Mouse (Mus musculus) liver, embryonic 13.5 days (tissue): ENCODE data around the gene Gm17545. TPM values are rescaled to one million over a fixed set of nuclear protein-coding genes. Genes with fewer than 3 reads are reported as not detected.
A peak's percentile ranks its signal among the peaks of the same experiment; 100 is the strongest.

Experiments used
- ATAC-seq: fragments of 200-750 bp; cut with Nextera tagmentation; 2 replicates; pipeline ENCODE4 v1.8.0; 2017; ENCODE audit warnings: low read depth, mild to moderate bottlenecking, moderate number of reproducible peaks, moderate library complexity
- DNase-seq: peaks from one replicate; pipeline ENCODE4 v3.0.0; 2022
- H3K27ac ChIP-seq: fragments of 300-500 bp; sonication (generic); 2 replicates; pipeline ENCODE4 v1.5.1; 2015; ENCODE audit warnings: moderate library complexity, mild to moderate bottlenecking, inconsistent platforms
- H3K27me3 ChIP-seq: fragments of 300-500 bp; sonication (generic); 2 replicates; pipeline ENCODE4 v1.6.1; 2015; ENCODE audit warnings: mild to moderate bottlenecking, inconsistent platforms
- H3K36me3 ChIP-seq: fragments of 300-500 bp; sonication (generic); 2 replicates; pipeline ENCODE4 v1.6.1; 2015; ENCODE audit warnings: mild to moderate bottlenecking, inconsistent platforms
- H3K4me1 ChIP-seq: fragments of 300-500 bp; sonication (generic); replicated peaks from 2 replicates; pipeline ENCODE4 v1.6.1; 2015; ENCODE audit warnings: inconsistent platforms
- H3K4me2 ChIP-seq: fragments of 300-500 bp; sonication (generic); 2 replicates; pipeline ENCODE4 v1.6.1; 2015; ENCODE audit warnings: inconsistent platforms, mild to moderate bottlenecking, moderate library complexity
- H3K4me3 ChIP-seq: fragments of 300-500 bp; sonication (generic); replicated peaks from 2 replicates; pipeline ENCODE4 v1.5.1; 2015; ENCODE audit warnings: mild to moderate bottlenecking, inconsistent platforms
- H3K9ac ChIP-seq: fragments of 300-500 bp; sonication (generic); 2 replicates; pipeline ENCODE4 v1.6.1; 2015; ENCODE audit warnings: mild to moderate bottlenecking, inconsistent platforms
- H3K9me3 ChIP-seq: fragments of 300-500 bp; sonication (generic); replicated peaks from 2 replicates; pipeline ENCODE4 v1.6.1; 2016; ENCODE audit warnings: inconsistent platforms
- WGBS: fragments of 180-500 bp; shearing (Covaris S2); methylation state at CpG from one replicate; pipeline ENCODE4 v1.1.7; 2015; ENCODE audit not compliant: insufficient replicate concordance; 5-methylcytosine and 5-hydroxymethylcytosine counted together
- polyA plus RNA-seq: library from polyadenylated mRNA; unstranded; fragments of >200 nt; fragmentation: Nextera tagmentation; extraction: Ambion mirVana; gene quantifications from 2 replicates; pipeline ENCODE4 v1.2.1, GENCODE M21; 2015

Gm17545 gene
- polyA plus RNA-seq, 1 experiment from 2014 or later: not detected

DNA sequence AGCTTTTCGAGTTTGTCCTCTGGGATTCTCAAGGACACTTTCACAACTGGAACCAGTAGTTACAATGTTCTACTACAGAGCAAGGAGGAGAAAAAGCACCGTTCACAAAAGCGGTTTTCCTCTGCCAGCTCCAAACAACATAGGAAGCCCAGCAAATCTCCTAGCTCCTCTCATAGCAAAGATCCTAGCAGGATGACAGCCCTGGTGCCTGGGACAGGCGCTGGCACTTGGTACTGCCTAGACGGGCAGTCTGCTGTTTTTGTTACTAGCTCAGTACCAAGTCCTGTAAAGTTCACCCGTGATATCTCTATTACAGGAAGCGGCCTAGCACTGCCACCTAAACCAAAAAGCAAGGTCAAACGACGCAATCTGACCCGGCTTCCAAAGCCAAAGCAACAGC is 29.9 kb upstream of the Gm17545 start:
- 54% methylated on average over 10 of the region's 10 CpGs for WGBS
- DNase-seq: no peak
- Histone ChIP-seq H3K4me1 (peaks cover 36% of the 10 kb centered on the region), H3K4me3 (no peak overlapping the region), H3K9me3 (no peaks in the 10 kb centered on the region), H3K9ac (no peak overlapping the region), H3K27me3 (no peaks in the 10 kb centered on the region), H3K36me3 (no peaks in the 10 kb centered on the region), H3K27ac (no peak overlapping the region), H3K4me2 (no peak overlapping the region)
- ATAC-seq: no peak

DNA sequence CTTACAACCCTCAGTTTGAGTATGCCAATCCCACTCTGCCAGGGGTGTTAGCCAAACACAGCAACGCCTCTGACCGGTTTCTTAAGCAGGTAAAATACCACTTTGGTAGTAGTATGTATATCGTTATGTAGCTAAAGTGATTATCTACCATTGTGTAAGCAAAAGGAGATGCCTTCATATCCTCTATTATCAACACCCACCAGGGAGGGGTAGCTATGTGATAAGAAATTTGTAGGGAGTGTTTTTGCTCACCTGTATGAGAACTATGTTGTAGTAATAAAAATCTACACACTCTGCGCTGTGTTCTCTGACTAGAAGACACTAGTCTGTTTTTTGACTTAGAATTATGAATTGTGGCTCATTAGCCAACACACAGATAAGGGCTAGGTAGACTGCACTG is 29.4 kb upstream of the Gm17545 start:
- H3K4me3 ChIP-seq: no peak overlapping the region
- no peaks in the 10 kb centered on the region for H3K36me3 ChIP-seq
- no peak for ATAC-seq
- H3K9me3 ChIP-seq: no peaks in the 10 kb centered on the region
- no peak overlapping the region for H3K4me2 ChIP-seq
- H3K4me1 ChIP-seq: peaks cover 39% of the 10 kb centered on the region
- no peak overlapping the region for H3K9ac ChIP-seq
- no peaks in the 10 kb centered on the region for H3K27me3 ChIP-seq
- H3K27ac ChIP-seq: no peak overlapping the region
- WGBS: 66% methylated on average over 4 of the region's 4 CpGs
- no peak for DNase-seq

DNA sequence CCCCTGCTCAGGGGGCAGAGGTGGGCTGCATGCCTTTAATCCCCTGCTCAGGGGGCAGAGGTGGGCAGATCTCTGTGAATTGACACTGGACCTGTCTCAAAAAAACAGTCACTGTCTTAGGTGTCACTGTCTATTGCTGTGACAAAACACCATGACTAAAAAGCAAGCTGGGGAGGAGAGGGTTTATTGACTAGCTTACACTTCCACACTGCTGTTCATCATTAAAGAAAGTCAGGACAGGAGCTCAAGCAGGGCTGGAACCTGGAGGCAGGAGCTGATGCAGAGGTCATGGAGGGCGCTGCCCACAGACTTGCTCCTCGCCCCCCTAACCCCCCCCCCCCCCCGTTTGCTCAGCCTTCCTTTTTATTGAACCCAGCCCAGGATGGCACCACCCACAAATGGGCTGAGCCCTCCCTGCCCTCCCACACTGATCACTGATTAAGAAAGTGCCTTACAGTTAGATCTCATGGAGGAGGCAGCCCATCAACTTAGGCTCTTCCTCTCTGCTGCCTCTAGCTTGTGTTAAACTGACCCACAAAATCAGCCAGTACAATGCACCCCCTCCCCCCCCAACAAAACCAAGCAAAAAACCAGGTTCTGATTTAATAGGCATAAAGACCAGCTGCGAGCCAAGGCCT is 25.9 kb upstream of the Gm17545 start:
- ATAC-seq: no peak; the same call in 1 of the 2 replicates

DNA sequence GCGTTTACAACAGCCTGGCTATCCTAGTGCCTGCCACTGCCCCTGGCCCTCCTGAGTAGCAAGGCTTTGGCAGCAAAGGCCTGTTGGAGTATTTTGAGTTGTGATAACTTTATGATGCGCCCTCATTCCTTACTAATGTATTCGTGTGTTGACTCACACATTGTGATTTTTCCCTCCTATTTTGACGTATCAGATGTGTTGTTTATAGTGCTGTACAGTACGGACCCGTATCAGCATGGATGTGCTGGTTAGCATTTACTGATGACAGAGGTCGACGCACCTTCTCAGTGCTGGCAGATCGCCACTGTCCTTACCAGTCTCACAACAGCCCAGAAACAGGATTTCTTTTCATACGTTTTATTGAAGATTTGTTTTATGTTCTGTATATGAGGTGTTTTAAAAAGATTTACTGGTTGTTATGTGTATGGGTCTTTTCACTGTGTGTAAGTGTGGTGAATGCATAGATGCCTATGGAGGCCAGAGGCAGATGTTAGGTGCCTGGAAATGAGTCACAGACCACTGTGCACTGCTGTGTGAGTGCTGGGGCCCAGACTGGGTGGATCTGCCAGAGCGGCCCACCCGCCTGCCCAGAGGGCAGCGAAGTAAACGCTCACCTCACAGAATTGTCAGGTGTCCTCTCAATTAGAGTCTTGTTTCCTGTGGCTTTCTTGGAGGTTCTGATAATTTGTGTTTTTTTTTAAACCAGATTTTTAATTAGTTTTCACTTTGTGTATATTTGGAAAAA is 25.3 kb upstream of the Gm17545 start:
- ATAC-seq (no peak), DNase-seq (no peak)
- Histone ChIP-seq H3K9me3 (no peaks in the 10 kb centered on the region), H3K27ac (no peak overlapping the region; the same call in 1 of the 2 replicates), H3K36me3 (no peaks in the 10 kb centered on the region), H3K27me3 (no peaks in the 10 kb centered on the region), H3K4me1 (peaks cover 36% of the 10 kb centered on the region), H3K4me3 (no peak overlapping the region), H3K9ac (no peak overlapping the region), H3K4me2 (no peak overlapping the region)
- 74% methylated on average over 14 of the region's 14 CpGs for WGBS

More for the DNA sequence above, 25.9 kb upstream of the Gm17545 start:
- Histone ChIP-seq H3K27me3 (no peaks in the 10 kb centered on the region), H3K36me3 (no peaks in the 10 kb centered on the region), H3K9me3 (no peaks in the 10 kb centered on the region), H3K9ac (no peak overlapping the region), H3K27ac (no peak overlapping the region; the same call in 1 of the 2 replicates), H3K4me3 (no peak overlapping the region), H3K4me2 (no peak overlapping the region), H3K4me1 (peaks cover 36% of the 10 kb centered on the region)
- 38% methylated on average over 4 of the region's 4 CpGs for WGBS
- no peak for DNase-seq

DNA sequence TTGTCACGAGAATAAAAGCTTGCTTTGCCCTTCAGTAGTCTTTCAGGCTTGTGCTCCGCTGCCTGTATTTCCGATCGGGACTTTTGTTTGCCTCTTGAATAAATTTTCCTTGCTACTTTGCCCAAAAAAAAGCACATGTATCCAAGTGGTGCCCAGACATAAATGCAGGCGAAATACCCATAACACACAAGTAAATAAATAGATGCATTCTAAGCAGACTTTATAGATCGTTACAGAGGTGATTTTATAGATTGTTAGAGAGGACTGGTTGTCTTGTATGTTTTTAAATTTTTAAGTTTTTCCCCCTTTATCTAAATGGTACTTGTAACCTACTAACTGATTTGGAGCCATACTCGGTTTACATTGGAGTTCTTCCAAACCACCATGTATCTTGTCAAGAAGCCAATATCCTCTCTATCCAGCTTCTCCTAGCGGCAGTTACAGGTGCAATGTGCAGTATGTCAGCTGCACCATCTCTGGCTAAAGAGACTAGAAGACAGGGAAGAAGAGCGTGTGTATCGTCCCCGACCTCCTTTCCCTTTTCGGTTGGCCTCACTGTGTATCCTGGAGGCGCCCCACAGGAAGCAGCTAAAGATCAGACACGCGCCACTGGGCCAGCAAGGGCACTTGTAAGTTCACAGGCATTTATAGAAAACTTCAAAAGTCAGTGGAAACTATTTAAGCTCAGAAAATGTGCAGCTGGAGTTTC is 24.4 kb upstream of the Gm17545 start:
- peak overlapping the region; percentile 33 for H3K4me2 ChIP-seq
- no peaks in the 10 kb centered on the region for H3K27me3 ChIP-seq
- no peaks in the 10 kb centered on the region for H3K36me3 ChIP-seq
- H3K4me3 ChIP-seq: no peak overlapping the region
- DNase-seq (no peak), ATAC-seq (no peak)
- H3K9ac ChIP-seq: no peak overlapping the region
- no peaks in the 10 kb centered on the region for H3K9me3 ChIP-seq
- H3K27ac ChIP-seq: no peak overlapping the region
- peaks cover 30% of the 10 kb centered on the region for H3K4me1 ChIP-seq
- WGBS: 47% methylated on average over 15 of the region's 15 CpGs

DNA sequence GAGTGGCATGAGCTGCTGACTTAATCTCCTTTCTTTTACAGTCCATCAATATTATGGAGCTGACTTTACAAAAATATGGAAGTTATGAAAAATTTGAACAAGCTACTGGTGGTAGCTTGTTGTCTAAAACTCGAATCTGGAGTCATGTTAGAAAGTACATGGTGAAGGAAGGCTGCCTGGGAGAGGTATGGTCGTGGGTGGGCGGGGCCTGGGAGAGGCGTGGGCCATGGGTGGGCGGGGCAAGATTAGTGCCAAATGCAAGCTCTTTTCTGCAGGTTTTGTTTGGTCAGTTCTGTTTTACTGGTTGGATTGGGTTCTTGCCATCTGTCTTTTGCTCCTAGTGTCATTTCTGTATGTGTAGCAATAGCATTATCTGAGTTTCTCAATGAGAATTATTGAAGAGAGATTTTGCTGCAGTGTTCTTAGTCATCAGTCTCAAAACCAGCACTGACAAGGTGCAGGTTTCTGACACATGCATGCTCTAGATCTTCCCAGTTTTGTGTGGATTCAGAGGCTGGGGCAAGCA is 23.7 kb upstream of the Gm17545 start:
- peaks cover 26% of the 10 kb centered on the region for H3K4me1 ChIP-seq
- DNase-seq (no peak), ATAC-seq (peak; percentile 39; the same call in 1 of the 2 replicates)
- no peak overlapping the region for H3K9ac ChIP-seq
- H3K9me3 ChIP-seq: no peaks in the 10 kb centered on the region
- WGBS: 13% methylated on average over 5 of the region's 5 CpGs
- H3K4me2 ChIP-seq: peak overlapping the region; percentile 33
- no peak overlapping the region for H3K4me3 ChIP-seq
- H3K36me3 ChIP-seq: no peaks in the 10 kb centered on the region
- H3K27ac ChIP-seq: no peak overlapping the region
- no peaks in the 10 kb centered on the region for H3K27me3 ChIP-seq

DNA sequence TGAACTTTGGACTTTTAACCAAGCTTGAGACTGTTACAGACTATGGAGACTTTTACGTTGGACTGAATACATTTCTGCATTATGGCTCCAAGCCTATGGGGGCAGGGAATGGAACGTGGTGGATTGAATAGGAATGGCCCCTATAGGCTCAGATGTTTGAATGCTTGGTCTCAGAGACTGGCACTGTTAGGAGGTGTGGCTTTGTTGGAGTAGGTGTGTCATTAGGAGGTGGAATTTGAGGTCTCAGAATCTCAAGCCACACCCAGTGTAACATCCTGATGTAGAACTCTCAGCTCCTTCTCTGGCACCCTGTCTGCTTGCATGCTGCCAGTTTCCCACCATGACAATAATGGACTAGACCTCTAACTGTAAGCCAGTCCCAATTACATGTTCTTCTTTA is 20.9 kb upstream of the Gm17545 start:
- H3K4me3 ChIP-seq: no peak overlapping the region
- H3K4me2 ChIP-seq: no peak overlapping the region
- H3K36me3 ChIP-seq: no peaks in the 10 kb centered on the region
- DNase-seq (no peak), ATAC-seq (no peak)
- no peak overlapping the region for H3K27ac ChIP-seq
- H3K9me3 ChIP-seq: no peaks in the 10 kb centered on the region
- peaks cover 21% of the 10 kb centered on the region for H3K4me1 ChIP-seq
- H3K27me3 ChIP-seq: no peaks in the 10 kb centered on the region
- H3K9ac ChIP-seq: no peak overlapping the region
- WGBS: 61% methylated on average over 2 of the region's 2 CpGs

DNA sequence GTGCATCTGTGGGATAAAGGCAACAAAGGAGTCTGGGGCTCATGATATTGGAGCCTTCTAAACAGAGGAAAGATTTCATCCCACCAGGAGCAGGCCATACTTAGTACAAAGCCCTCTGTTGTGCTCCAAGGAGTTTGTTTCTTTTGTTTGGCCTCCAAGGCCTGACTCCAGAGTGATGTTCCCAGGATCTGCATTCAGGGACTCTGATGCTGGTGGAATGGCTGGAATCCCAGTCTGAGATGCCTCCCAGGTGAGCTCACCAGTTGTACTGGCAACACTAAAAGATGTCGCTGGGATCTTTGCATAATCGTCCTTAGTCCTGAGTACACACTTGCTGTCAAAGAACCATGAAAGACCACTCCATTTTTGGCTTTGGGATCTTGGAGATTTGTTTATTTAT is 20.0 kb upstream of the Gm17545 start:
- ATAC-seq (no peak), DNase-seq (no peak)
- H3K4me2 ChIP-seq: no peak overlapping the region
- no peaks in the 10 kb centered on the region for H3K36me3 ChIP-seq
- no peak overlapping the region for H3K9ac ChIP-seq
- H3K4me3 ChIP-seq: no peak overlapping the region
- WGBS: 80% methylated on average over 2 of the region's 2 CpGs
- no peaks in the 10 kb centered on the region for H3K9me3 ChIP-seq
- peaks cover 13% of the 10 kb centered on the region for H3K4me1 ChIP-seq
- H3K27me3 ChIP-seq: no peaks in the 10 kb centered on the region
- no peak overlapping the region for H3K27ac ChIP-seq

DNA sequence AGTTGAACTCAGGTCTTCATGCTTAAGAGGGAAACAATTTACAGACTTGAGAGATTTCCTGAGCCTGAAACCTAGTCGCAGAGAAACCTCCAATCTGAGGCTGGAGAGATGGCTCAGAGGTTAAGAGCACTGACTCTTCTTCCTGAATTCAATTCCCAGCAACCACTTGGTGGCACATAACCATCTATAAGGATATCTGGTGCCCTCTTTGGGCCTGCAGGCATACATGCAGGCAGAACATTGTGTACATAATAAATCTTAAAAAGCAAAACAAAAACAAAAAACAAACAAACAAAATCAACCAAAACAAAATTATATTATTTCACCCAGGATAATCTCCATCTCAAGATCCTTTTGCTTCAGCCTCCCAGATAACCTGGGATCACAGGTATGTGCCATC is 15.3 kb upstream of the Gm17545 start:
- Histone ChIP-seq H3K9ac (no peak overlapping the region), H3K4me2 (no peak overlapping the region), H3K27me3 (no peaks in the 10 kb centered on the region), H3K36me3 (no peaks in the 10 kb centered on the region), H3K27ac (no peak overlapping the region), H3K9me3 (no peaks in the 10 kb centered on the region), H3K4me3 (no peak overlapping the region), H3K4me1 (0 out of 2 replicates have a peak, but pooled peaks cover 3% of the 10 kb centered on the region)
- ATAC-seq (no peak), DNase-seq (no peak)
- 43% methylated on average over 1 of the region's 1 CpGs for WGBS

DNA sequence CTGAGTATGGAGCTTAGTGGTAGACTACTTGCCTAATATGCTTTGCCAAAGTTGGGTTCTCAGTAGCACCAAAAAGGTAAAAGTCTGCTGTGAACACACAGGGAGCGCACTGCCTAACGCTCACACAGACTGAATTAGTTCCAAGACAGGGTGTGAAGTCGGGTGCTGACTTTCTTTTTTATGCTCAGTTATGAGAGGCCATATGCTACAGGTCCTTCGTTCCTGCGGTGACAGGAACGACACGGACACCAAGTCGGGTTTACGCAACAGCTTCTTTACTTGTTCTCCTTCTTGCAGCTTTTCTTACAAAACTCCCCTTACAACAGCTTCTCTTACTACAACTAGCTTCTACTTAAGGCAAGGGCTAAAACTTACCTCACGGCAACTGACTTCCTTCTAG is 10.9 kb upstream of the Gm17545 start:
- ATAC-seq (no peak), DNase-seq (no peak)
- peaks cover 15% of the 10 kb centered on the region; the same call in 1 of the 2 replicates for H3K36me3 ChIP-seq
- no peak overlapping the region for H3K4me3 ChIP-seq
- WGBS: 79% methylated on average over 10 of the region's 10 CpGs
- H3K9me3 ChIP-seq: no peaks in the 10 kb centered on the region
- 0 out of 2 replicates have a peak, but pooled peaks cover 3% of the 10 kb centered on the region for H3K4me1 ChIP-seq
- no peaks in the 10 kb centered on the region for H3K27me3 ChIP-seq
- no peak overlapping the region for H3K4me2 ChIP-seq
- no peak overlapping the region for H3K27ac ChIP-seq
- no peak overlapping the region for H3K9ac ChIP-seq

DNA sequence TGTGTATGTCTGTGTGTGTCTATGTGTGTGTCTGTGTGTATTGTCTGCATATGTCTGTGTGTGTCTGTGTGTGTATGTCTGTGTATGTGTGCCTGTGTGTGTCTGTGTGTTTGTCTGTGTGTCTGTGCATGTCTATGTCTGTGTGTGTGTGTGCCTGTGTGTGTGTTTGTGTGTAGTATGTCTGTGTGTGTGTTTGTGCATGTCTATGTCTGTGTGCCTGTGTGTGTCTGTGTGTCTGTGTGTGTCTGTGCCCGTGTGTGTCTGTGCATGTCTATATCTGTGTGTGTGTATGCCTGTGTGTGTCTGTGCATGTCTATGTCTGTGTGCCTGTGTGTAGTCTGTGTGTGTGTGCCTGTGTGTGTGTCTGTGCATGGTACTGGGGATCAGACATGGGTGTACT is 9.0 kb upstream of the Gm17545 start:
- no peak overlapping the region for H3K4me2 ChIP-seq
- 0 out of 2 replicates have a peak, but pooled peaks cover 3% of the 10 kb centered on the region for H3K4me1 ChIP-seq
- 56% methylated on average over 1 of the region's 1 CpGs for WGBS
- ATAC-seq (no peak), DNase-seq (no peak)
- no peaks in the 10 kb centered on the region for H3K27me3 ChIP-seq
- H3K9ac ChIP-seq: no peak overlapping the region
- no peak overlapping the region for H3K4me3 ChIP-seq
- peaks cover 33% of the 10 kb centered on the region for H3K36me3 ChIP-seq
- H3K9me3 ChIP-seq: no peaks in the 10 kb centered on the region
- H3K27ac ChIP-seq: no peak overlapping the region
